Mouse (Mus musculus) myocyte (in vitro differentiated cells): ENCODE data around the gene Pde4d. TPM values are rescaled to one million over a fixed set of nuclear protein-coding genes. Genes with fewer than 3 reads are reported as not detected.

ENCODE experiments used
- H3K27me3 ChIP-seq: one replicate; pipeline ENCODE4 v1.6.1; 2011; ENCODE audit not compliant: control insufficient read depth, insufficient read depth, insufficient read length
- H3K36me3 ChIP-seq: one replicate; pipeline ENCODE4 v1.6.1; 2011; ENCODE audit not compliant: control insufficient read depth, insufficient read depth
- H3K4me2 ChIP-seq: one replicate; pipeline ENCODE4 v1.6.1; 2011; ENCODE audit warnings: low read depth, control low read depth
- H3K4me3 ChIP-seq: one replicate; pipeline ENCODE4 v1.5.1; 2011; ENCODE audit warnings: mild to moderate bottlenecking, control low read depth, moderate library complexity
- H3K79me2 ChIP-seq: one replicate; pipeline ENCODE4 v1.6.1; 2011; ENCODE audit not compliant: control insufficient read depth, insufficient read depth
- H3ac ChIP-seq: one replicate; pipeline ENCODE4 v1.6.1; 2011; ENCODE audit not compliant: control insufficient read depth, insufficient read length
- CEBPB ChIP-seq: IDR thresholded peaks from 2 replicates; pipeline ENCODE4 v1.6.1; 2011; ENCODE audit warnings: mild to moderate bottlenecking, moderate library complexity; ENCODE audit not compliant: poor library complexity, insufficient read depth, severe bottlenecking
- E2F4 ChIP-seq: IDR thresholded peaks from one replicate; pipeline ENCODE4 v1.6.1; 2011; ENCODE audit warnings: mild to moderate bottlenecking, control low read depth, moderate library complexity; ENCODE audit not compliant: insufficient read depth
- MAX ChIP-seq: IDR thresholded peaks from one replicate; pipeline ENCODE4 v1.6.1; 2011; ENCODE audit warnings: low read depth, mild to moderate bottlenecking, control low read depth
- MYOD1 ChIP-seq, 3 experiments: IDR thresholded peaks; one replicate each; pipeline ENCODE4 v1.6.1; 2011; ENCODE audit warnings: control low read depth in 2 of 3, low read depth in 2 of 3, mild to moderate bottlenecking in 2 of 3, moderate library complexity in 1 of 3; ENCODE audit not compliant: insufficient read length in 2 of 3, control insufficient read depth in 1 of 3
- MYOG ChIP-seq, 3 experiments: IDR thresholded peaks; one replicate each; pipeline ENCODE4 v1.6.1; 2011; ENCODE audit warnings: control low read depth in 2 of 3, low read depth in 2 of 3, mild to moderate bottlenecking in 2 of 3; ENCODE audit not compliant: insufficient read length in 2 of 3, control insufficient read depth in 1 of 3, insufficient read depth in 1 of 3
- POLR2A ChIP-seq: IDR thresholded peaks from one replicate; pipeline ENCODE4 v1.6.1; 2011; ENCODE audit warnings: low read depth, mild to moderate bottlenecking, control low read depth, moderate library complexity; ENCODE audit not compliant: insufficient read length
- POLR2AphosphoS2 ChIP-seq: IDR thresholded peaks from one replicate; pipeline ENCODE4 v1.6.1; 2011; ENCODE audit warnings: low read depth, control low read depth; ENCODE audit not compliant: insufficient read length
- REST ChIP-seq: IDR thresholded peaks from one replicate; pipeline ENCODE4 v1.6.1; 2011; ENCODE audit warnings: mild to moderate bottlenecking, control low read depth, moderate library complexity; ENCODE audit not compliant: insufficient read depth, insufficient read length
- SRF ChIP-seq: IDR thresholded peaks from one replicate; pipeline ENCODE4 v1.6.1; 2011; ENCODE audit warnings: low read depth; ENCODE audit not compliant: control insufficient read depth, insufficient read length
- TCF12 ChIP-seq: IDR thresholded peaks from one replicate; pipeline ENCODE4 v1.6.1; 2011; ENCODE audit warnings: mild to moderate bottlenecking, control low read depth; ENCODE audit not compliant: poor library complexity, insufficient read depth, severe bottlenecking
- TCF3 ChIP-seq: IDR thresholded peaks from one replicate; pipeline ENCODE4 v1.6.1; 2011; ENCODE audit warnings: low read depth, control low read depth; ENCODE audit not compliant: insufficient read length
- USF1 ChIP-seq: IDR thresholded peaks from one replicate; pipeline ENCODE4 v1.6.1; 2011; ENCODE audit warnings: low read depth, mild to moderate bottlenecking, control low read depth, moderate library complexity
- polyA plus RNA-seq: library from polyadenylated mRNA; unstranded; fragments of >200 nt; fragmentation: generic; extraction: Trizol; gene quantifications from one replicate; pipeline ENCODE4 v1.2.1, GENCODE M21; 2012; ENCODE audit warnings: missing spikeins

Gene Pde4d
- polyA plus RNA-seq, 1 experiment: 8.2 TPM

DNA sequence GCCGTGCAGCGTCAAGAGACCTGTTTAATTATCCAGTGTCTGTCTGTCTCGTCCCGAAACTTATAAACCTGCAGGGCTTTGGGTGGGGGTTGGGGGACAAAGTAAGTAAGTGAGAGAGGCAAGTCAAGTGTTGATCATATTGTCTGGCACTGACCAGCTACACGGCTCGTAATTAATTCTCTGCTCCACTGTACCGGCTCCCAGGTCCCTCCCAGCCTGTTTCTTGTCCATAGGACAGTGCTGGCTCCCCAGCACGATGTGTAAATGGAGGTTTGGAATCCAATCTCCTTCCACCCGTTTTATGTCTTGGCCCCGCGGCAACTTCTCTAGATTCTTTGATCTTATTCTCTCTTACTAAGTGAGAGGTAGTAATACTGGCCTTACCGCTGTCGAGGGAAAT is 975.8 kb downstream of the Pde4d start:
- no peak for TF ChIP-seq POLR2A
- TF ChIP-seq POLR2AphosphoS2: no peak
- TF ChIP-seq TCF3: no peak
- no peak for TF ChIP-seq CEBPB
- TF ChIP-seq REST: no peak
- no peak for TF ChIP-seq USF1
- no peak for TF ChIP-seq MYOD1 (IDR thresholded peaks at IDR 0.05; ENCODE audit: control insufficient read depth in 1 of 3, insufficient read length in 2 of 3, low read depth in 2 of 3)
- TF ChIP-seq MAX: no peak
- TF ChIP-seq SRF: no peak
- TF ChIP-seq TCF12: no peak
- no peak for TF ChIP-seq MYOG (IDR thresholded peaks at IDR 0.05; ENCODE audit: control insufficient read depth in 1 of 3, insufficient read depth in 1 of 3, insufficient read length in 2 of 3, low read depth in 2 of 3)
- TF ChIP-seq E2F4: no peak
- H3K27me3 ChIP-seq: no peaks in the 10 kb centered on the region
- H3K79me2 ChIP-seq: no peaks in the 10 kb centered on the region
- H3K36me3 ChIP-seq: no peaks in the 10 kb centered on the region
- no peak overlapping the region for H3K4me2 ChIP-seq
- H3K4me3 ChIP-seq: no peak overlapping the region
- no peak overlapping the region for H3ac ChIP-seq

GRCm38 (mm10) chr13:109426058-109426457 is 976.3 kb downstream of the Pde4d start:
- TF ChIP-seq REST (no peak), MAX (no peak), SRF (no peak), USF1 (no peak), POLR2AphosphoS2 (no peak), TCF12 (no peak), MYOG (IDR thresholded peaks at IDR 0.05; ENCODE audit: control insufficient read depth in 1 of 3, insufficient read depth in 1 of 3, insufficient read length in 2 of 3, low read depth in 2 of 3) (no peak)
- no peaks in the 10 kb centered on the region for H3K79me2 ChIP-seq
- H3K4me3 ChIP-seq: no peak overlapping the region
- no peak overlapping the region for H3ac ChIP-seq
- no peak overlapping the region for H3K4me2 ChIP-seq
- H3K36me3 ChIP-seq: no peaks in the 10 kb centered on the region
- no peaks in the 10 kb centered on the region for H3K27me3 ChIP-seq

DNA sequence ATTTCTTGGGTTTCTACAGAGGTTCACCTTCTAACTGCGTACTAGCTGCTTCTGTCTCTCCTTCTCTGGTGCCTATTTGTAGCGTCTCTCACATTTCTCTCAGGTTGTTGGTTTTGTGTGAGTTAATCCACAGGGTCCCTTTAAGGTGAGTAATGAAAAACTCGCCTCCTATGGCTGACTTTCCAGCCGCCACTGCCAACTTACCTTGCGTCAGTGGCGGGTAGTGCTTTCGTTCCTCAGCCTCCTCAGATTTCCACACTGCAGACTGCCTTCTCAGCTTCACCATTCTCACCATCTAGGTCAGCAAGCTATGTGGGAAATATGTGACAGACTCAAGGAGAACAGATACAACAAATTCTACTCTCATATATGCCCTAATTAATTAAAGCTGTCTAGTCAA is 977.8 kb downstream of the Pde4d start:
- Histone ChIP-seq H3K4me2 (no peak overlapping the region), H3K4me3 (no peak overlapping the region), H3K36me3 (no peaks in the 10 kb centered on the region), H3ac (no peak overlapping the region), H3K27me3 (no peaks in the 10 kb centered on the region), H3K79me2 (no peaks in the 10 kb centered on the region)
- no peak for TF ChIP-seq TCF12
- no peak for TF ChIP-seq MYOG (IDR thresholded peaks at IDR 0.05; ENCODE audit: control insufficient read depth in 1 of 3, insufficient read depth in 1 of 3, insufficient read length in 2 of 3, low read depth in 2 of 3)
- no peak for TF ChIP-seq SRF
- no peak for TF ChIP-seq MYOD1 (IDR thresholded peaks at IDR 0.05; ENCODE audit: control insufficient read depth in 1 of 3, insufficient read length in 2 of 3, low read depth in 2 of 3)
- no peak for TF ChIP-seq CEBPB
- TF ChIP-seq USF1: no peak

DNA sequence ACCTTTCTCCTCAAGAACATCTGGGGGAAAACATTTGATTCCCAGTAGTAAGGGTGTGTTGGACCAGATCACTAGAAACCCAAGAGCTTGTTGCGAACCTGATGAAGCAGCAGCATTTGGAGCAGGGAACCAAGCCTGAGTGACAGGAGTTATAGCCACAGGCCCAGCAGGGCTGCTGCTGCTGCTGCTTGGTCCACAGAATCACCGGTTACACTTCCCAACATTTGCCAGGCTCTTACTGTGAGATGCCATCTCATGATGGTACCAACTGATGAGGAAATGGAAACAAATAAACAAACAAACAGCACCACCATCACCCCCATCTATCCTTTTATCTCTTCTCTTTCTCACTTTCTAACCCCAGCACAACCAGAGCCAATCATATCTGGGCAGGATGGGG is 979.8 kb downstream of the Pde4d start:
- H3K4me2 ChIP-seq: no peak overlapping the region
- TF ChIP-seq REST (no peak), SRF (no peak), CEBPB (no peak), POLR2AphosphoS2 (no peak), POLR2A (no peak), MAX (no peak), TCF12 (no peak), MYOG (IDR thresholded peaks at IDR 0.05; ENCODE audit: control insufficient read depth in 1 of 3, insufficient read depth in 1 of 3, insufficient read length in 2 of 3, low read depth in 2 of 3) (no peak), USF1 (no peak), MYOD1 (IDR thresholded peaks at IDR 0.05; ENCODE audit: control insufficient read depth in 1 of 3, insufficient read length in 2 of 3, low read depth in 2 of 3) (no peak), TCF3 (no peak), E2F4 (no peak)
- no peaks in the 10 kb centered on the region for H3K27me3 ChIP-seq
- H3K36me3 ChIP-seq: no peaks in the 10 kb centered on the region
- no peak overlapping the region for H3ac ChIP-seq
- H3K79me2 ChIP-seq: no peaks in the 10 kb centered on the region
- no peak overlapping the region for H3K4me3 ChIP-seq

DNA sequence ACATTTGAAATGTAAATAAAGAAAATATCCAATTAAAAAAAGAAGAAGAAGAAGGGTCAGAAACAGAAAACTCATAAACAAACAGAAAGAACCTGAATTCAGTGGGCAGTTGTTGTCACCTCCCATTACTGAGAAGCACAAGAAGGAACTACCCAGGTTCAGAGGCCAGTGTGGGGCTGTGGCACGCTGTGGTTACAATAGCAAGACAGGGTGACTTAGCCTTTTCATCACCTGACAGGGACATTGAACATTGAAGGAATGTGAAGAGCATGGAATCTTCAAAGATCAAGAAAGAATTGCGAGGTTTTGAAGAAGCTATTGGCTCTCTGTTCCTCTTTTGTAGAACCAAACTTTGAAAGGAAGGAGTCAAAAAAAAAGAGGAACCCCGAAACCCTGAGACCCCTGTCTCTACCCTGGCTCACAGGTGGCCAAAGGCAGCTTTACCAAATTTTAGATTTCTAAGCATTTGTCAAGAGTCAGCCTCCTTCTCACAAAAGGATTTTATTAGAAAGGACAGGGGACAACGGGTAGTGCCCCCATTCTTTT is 987.6 kb downstream of the Pde4d start:
- no peaks in the 10 kb centered on the region for H3K36me3 ChIP-seq
- H3K79me2 ChIP-seq: no peaks in the 10 kb centered on the region
- H3K4me2 ChIP-seq: no peak overlapping the region
- no peak overlapping the region for H3ac ChIP-seq
- no peaks in the 10 kb centered on the region for H3K27me3 ChIP-seq
- TF ChIP-seq TCF12 (no peak), USF1 (no peak), MYOG (IDR thresholded peaks at IDR 0.05; ENCODE audit: control insufficient read depth in 1 of 3, insufficient read depth in 1 of 3, insufficient read length in 2 of 3, low read depth in 2 of 3) (no peak), E2F4 (no peak), TCF3 (no peak), POLR2A (no peak), CEBPB (no peak), REST (no peak), MAX (no peak), POLR2AphosphoS2 (no peak), SRF (no peak), MYOD1 (IDR thresholded peaks at IDR 0.05; ENCODE audit: control insufficient read depth in 1 of 3, insufficient read length in 2 of 3, low read depth in 2 of 3) (no peak)
- no peak overlapping the region for H3K4me3 ChIP-seq
